Mouse (Mus musculus): ENCODE results near the gene Tuba4a.
A peak's percentile ranks its signal among the peaks of the same experiment; 100 is the strongest.

The Tuba4a gene

DNA sequence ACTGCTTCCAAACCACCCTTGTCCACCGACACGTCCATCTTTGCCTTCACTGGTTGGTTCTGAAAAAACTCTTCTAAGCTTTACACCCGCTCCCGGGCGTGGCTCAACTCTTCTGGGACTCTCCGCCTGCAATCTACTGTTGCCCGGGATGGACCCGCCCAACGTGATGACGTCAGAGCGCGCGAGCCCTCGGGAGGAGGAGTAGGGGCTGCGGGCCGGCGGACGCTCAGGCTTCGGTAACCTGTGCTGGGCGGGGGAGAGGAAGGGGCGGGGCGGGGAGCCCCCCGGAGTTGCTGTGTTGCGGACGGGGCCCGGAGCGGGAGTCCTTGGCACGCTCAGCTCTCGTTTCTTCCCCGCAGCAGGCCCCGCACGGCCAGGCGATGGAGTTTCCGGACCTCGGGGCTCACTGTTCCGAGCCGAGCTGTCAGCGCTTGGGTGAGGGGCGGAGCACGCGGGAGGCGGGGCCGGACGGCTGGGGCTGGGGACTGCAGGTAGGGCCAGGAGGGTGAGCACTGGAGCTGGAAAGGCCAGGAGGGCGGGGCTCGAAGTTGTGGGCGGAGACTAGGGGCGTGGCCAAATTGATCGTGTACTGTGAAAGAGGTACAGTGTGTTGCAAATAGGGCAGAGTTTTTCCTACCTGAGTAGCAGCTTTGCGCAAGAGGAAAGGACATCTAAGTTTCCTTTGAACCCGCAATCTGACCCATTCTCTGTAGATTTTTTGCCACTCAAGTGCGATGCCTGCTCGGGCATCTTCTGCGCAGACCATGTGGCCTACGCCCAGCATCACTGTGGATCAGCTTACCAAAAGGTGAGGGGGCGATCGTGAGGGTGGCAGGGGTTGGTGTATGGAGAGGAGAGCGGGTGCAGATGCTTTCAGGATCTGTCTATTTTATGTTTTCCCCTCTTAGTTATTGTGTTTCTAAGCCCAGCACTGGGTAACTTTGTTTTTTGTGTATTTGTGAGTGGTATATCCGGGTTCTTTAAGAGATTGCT lies 50.9 kb downstream of the Tuba4a start, which contains the start of gene Zfand2b:
Zfand2b (plus strand) TSS at position 175 of the 993 bp plus-strand sequence.
- peak; percentile 97 to 99 for DNase-seq (ENCODE audit: inconsistent age in 2 of 2, low spot score in 1 of 2)

DNA sequence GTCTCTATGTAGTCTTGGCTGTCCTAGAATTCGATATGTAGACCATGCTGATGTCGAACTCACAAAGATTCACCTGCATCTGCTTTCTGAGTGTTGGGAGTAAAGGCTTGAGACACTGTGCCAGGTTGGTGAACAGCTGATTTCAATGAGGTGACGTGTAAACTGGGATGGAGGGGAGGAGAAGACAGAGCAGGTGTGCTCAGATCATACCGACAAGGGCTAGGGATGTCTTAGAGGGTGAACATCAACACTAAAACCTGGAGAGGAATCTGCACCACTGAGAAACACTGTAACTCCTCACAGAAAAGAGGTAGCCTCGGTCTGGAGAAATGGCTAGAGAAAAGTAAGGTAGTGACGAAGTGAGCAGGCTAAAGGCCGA lies 51.6 kb downstream of the Tuba4a start:
- DNase-seq (ENCODE audit: inconsistent age in 2 of 2, low spot score in 1 of 2) = no peak
